7 mouse cellular contexts compared by ENCODE assay signal in genomic region chr2:152734501-152734900, GRCm38 (mm10). TPM values are rescaled to one million over a fixed set of nuclear protein-coding genes. Genes with fewer than 3 reads are reported as not detected.
A peak's percentile ranks its signal among the peaks of the same experiment; 100 is the strongest.
DNase-seq lines count a peak whose midpoint lies in the region; ATAC-seq and TF ChIP-seq lines count a peak whose summit lies in the region.

No protein-coding gene starts in this region.

- no peak for DNase-seq in liver, adult 2 months (ENCODE audit: extremely low read depth, low read depth, low spot score)
- DNase-seq in liver: no peak
- DNase-seq in gastrocnemius, adult 18-20 months (ENCODE audit: low spot score): no peak
- no peak for DNase-seq in adrenal gland, adult 2 months

- 35% methylated on average over 10 of the region's 10 CpGs for WGBS in liver, adult 2 months
- 17% methylated on average over 10 of the region's 10 CpGs for WGBS in forebrain, embryonic 12.5 days
- 10% methylated on average over 10 of the region's 10 CpGs for WGBS in limb, embryonic 13.5 days
- 9% methylated on average over 10 of the region's 10 CpGs for WGBS in small intestine, adult 2 months

- TF ChIP-seq CTCF in liver, adult 2 months (IDR thresholded peaks at IDR 0.05; ENCODE audit: low read depth, low read length): no peak
- no peak for TF ChIP-seq CTCF in small intestine, adult 2 months (IDR thresholded peaks at IDR 0.05; ENCODE audit: extremely low read depth, insufficient read length, insufficient replicate concordance, low read depth, low read length)

- no peaks in the 10 kb centered on the region for H3K36me3 ChIP-seq in liver, adult 2 months (ENCODE audit: control insufficient read depth, insufficient read depth, low read length)
- no peaks in the 10 kb centered on the region for H3K36me3 ChIP-seq in forebrain, embryonic 12.5 days (replicated peaks)
- peaks cover 6% of the 10 kb centered on the region; the same call in 1 of the 2 replicates for H3K36me3 ChIP-seq in limb, embryonic 13.5 days
- peaks cover 12% of the 10 kb centered on the region; the same call in 1 of the 2 replicates for H3K36me3 ChIP-seq in small intestine, adult 2 months (ENCODE audit: control insufficient read depth, insufficient read depth, low read length)

- TF ChIP-seq POLR2A in liver, adult 2 months (IDR thresholded peaks at IDR 0.05; ENCODE audit: extremely low read depth, insufficient read depth, low read length): no peak
- no peak for TF ChIP-seq POLR2A in small intestine, adult 2 months (IDR thresholded peaks at IDR 0.05; ENCODE audit: low read depth, low read length)

- H3K27ac ChIP-seq in liver, adult 2 months (replicated peaks; ENCODE audit: insufficient read depth, low read depth, low read length): no peak overlapping the region
- peak overlapping the region; percentile 32; the same call in 1 of the 2 replicates for H3K27ac ChIP-seq in forebrain, embryonic 12.5 days
- H3K27ac ChIP-seq in limb, embryonic 13.5 days: peak overlapping the region; percentile 98
- H3K27ac ChIP-seq in small intestine, adult 2 months (ENCODE audit: insufficient read depth, low read depth, low read length): peak overlapping the region; percentile 94

- H3K4me2 ChIP-seq in forebrain, embryonic 12.5 days: peak overlapping the region; percentile 77
- H3K4me2 ChIP-seq in limb, embryonic 13.5 days (replicated peaks): peak overlapping the region; percentile 94

- H3K4me3 ChIP-seq in liver, adult 2 months (ENCODE audit: insufficient read depth, low read depth, low read length): peak overlapping the region; percentile 37
- peak overlapping the region; percentile 32 for H3K4me3 ChIP-seq in forebrain, embryonic 12.5 days (replicated peaks)
- peak overlapping the region; percentile 95 for H3K4me3 ChIP-seq in limb, embryonic 13.5 days
- peak overlapping the region; percentile 45 for H3K4me3 ChIP-seq in small intestine, adult 2 months (ENCODE audit: low read depth, low read length)

- no peaks in the 10 kb centered on the region for H3K27me3 ChIP-seq in liver, adult 2 months (ENCODE audit: control insufficient read depth, insufficient read depth, low read length)
- peaks cover 21% of the 10 kb centered on the region for H3K27me3 ChIP-seq in forebrain, embryonic 12.5 days
- no peaks in the 10 kb centered on the region for H3K27me3 ChIP-seq in limb, embryonic 13.5 days
- no peaks in the 10 kb centered on the region for H3K27me3 ChIP-seq in small intestine, adult 2 months (ENCODE audit: control insufficient read depth, insufficient read depth, low read length)

- no peak for ATAC-seq in forebrain, embryonic 12.5 days (ENCODE audit: low FRiP score)
- ATAC-seq in limb, embryonic 13.5 days (ENCODE audit: low FRiP score, low read depth): no peak

- no peaks in the 10 kb centered on the region for H3K9me3 ChIP-seq in forebrain, embryonic 12.5 days
- no peaks in the 10 kb centered on the region for H3K9me3 ChIP-seq in limb, embryonic 13.5 days

- H3K9ac ChIP-seq in liver, adult 2 months (ENCODE audit: low read depth, low read length): 0 out of 2 replicates have a peak overlapping the region, but pooled peaks have one; percentile 8
- H3K9ac ChIP-seq in forebrain, embryonic 12.5 days: 0 out of 2 replicates have a peak overlapping the region, but pooled peaks have one; percentile 36
- no peak overlapping the region for H3K9ac ChIP-seq in limb, embryonic 13.5 days

- H3K79me2 ChIP-seq in liver, adult 2 months (ENCODE audit: control insufficient read depth, insufficient read depth, low read length): no peaks in the 10 kb centered on the region

- H3K4me1 ChIP-seq in liver, adult 2 months (ENCODE audit: control insufficient read depth, insufficient read depth, low read length): peaks cover 15% of the 10 kb centered on the region; the same call in 1 of the 2 replicates
- H3K4me1 ChIP-seq in forebrain, embryonic 12.5 days: peaks cover 57% of the 10 kb centered on the region
- peaks cover 66% of the 10 kb centered on the region for H3K4me1 ChIP-seq in limb, embryonic 13.5 days
- peaks cover 13% of the 10 kb centered on the region for H3K4me1 ChIP-seq in small intestine, adult 2 months (ENCODE audit: control insufficient read depth, insufficient read depth, insufficient read length, low read length)

RNA-seq across cellular contexts. Expression of gene Id1, which starts 1.6 kb away (rescaled TPM):
- 16.4 and 33.0 TPM in 2 replicates for total RNA-seq in liver, adult 2 months (2014; rRNA removed)
- 19.2 and 33.0 TPM in 2 replicates for polyA plus RNA-seq in liver, adult 2 months (2012; rRNA removed)
- 37.9 and 48.5 TPM in 2 replicates for polyA plus RNA-seq in forebrain, embryonic 12.5 days (2016; fragmentation: Nextera tagmentation; extraction: Ambion mirVana)
- polyA plus RNA-seq in limb, embryonic 13.5 days (2015; fragmentation: Nextera tagmentation; extraction: Ambion mirVana): 232 and 236 TPM in 2 replicates
- polyA plus RNA-seq in small intestine, adult 2 months (2012; rRNA removed): 585 and 916 TPM in 2 replicates
- 10 to 100 TPM; 16.0 to 28.5 TPM for total RNA-seq in gastrocnemius, adult 18-20 months (2021)
- 10 to 100 TPM; 41.5 to 67.3 TPM for total RNA-seq in adrenal gland, adult 2 months (2021)
- 186 and 275 TPM in 2 replicates for polyA plus RNA-seq in adrenal gland, adult 2 months (2012; rRNA removed)

RNA-seq across cellular contexts. Expression of gene Cox4i2, which starts 19.5 kb away (rescaled TPM):
- not detected in 2 replicates for total RNA-seq in liver, adult 2 months (2014; rRNA removed)
- polyA plus RNA-seq in liver, adult 2 months (2012; rRNA removed): 0.22 and 0.31 TPM in 2 replicates
- polyA plus RNA-seq in forebrain, embryonic 12.5 days (2016; fragmentation: Nextera tagmentation; extraction: Ambion mirVana): 3.1 and 3.6 TPM in 2 replicates
- polyA plus RNA-seq in limb, embryonic 13.5 days (2015; fragmentation: Nextera tagmentation; extraction: Ambion mirVana): 32.0 and 34.4 TPM in 2 replicates
- 0.50 and 1.7 TPM in 2 replicates for polyA plus RNA-seq in small intestine, adult 2 months (2012; rRNA removed)
- 1 to 10 TPM; 2.6 to 3.5 TPM for total RNA-seq in gastrocnemius, adult 18-20 months (2021)
- total RNA-seq in adrenal gland, adult 2 months (2021): 1 to 10 TPM; 1.4 to 3.4 TPM
- 3.9 and 4.4 TPM in 2 replicates for polyA plus RNA-seq in adrenal gland, adult 2 months (2012; rRNA removed)

RNA-seq across cellular contexts. Expression of gene Mcts2, which starts 47.7 kb away (rescaled TPM):
- total RNA-seq in liver, adult 2 months (2014; rRNA removed): 7.2 and 8.9 TPM in 2 replicates
- 2.4 and 3.8 TPM in 2 replicates for polyA plus RNA-seq in liver, adult 2 months (2012; rRNA removed)
- 39.5 and 41.2 TPM in 2 replicates for polyA plus RNA-seq in forebrain, embryonic 12.5 days (2016; fragmentation: Nextera tagmentation; extraction: Ambion mirVana)
- polyA plus RNA-seq in limb, embryonic 13.5 days (2015; fragmentation: Nextera tagmentation; extraction: Ambion mirVana): 29.2 and 30.0 TPM in 2 replicates
- 1.3 and 1.7 TPM in 2 replicates for polyA plus RNA-seq in small intestine, adult 2 months (2012; rRNA removed)
- total RNA-seq in gastrocnemius, adult 18-20 months (2021): 10 to 100 TPM; 11.3 to 12.7 TPM
- 10 to 100 TPM; 26.7 to 32.9 TPM for total RNA-seq in adrenal gland, adult 2 months (2021)
- polyA plus RNA-seq in adrenal gland, adult 2 months (2012; rRNA removed): 1.9 and 2.3 TPM in 2 replicates

Comparison
In these comparisons a context has a peak if more than half of its experiments do, and no peak if none do; other contexts are left out.
1. H3K4me3 ChIP-seq: peak in every context shown above with its lines; median percentile 95 in limb, embryonic 13.5 days; 45 in small intestine, adult 2 months; 37 in liver, adult 2 months; 32 in forebrain, embryonic 12.5 days.